Mouse (Mus musculus): Measurements from ENCODE around the gene Gm3409. TPM values are rescaled to one million over a fixed set of nuclear protein-coding genes. Genes with fewer than 3 reads are reported as not detected.

Gm3409 gene
- polyA plus RNA-seq (2014; fragmentation: Illumina TruSeq; extraction: RNeasy Lipid Tissue Mini Kit (QIAGEN cat#74804); ENCODE audit: low read depth, low replicate concordance): not detected

DNA sequence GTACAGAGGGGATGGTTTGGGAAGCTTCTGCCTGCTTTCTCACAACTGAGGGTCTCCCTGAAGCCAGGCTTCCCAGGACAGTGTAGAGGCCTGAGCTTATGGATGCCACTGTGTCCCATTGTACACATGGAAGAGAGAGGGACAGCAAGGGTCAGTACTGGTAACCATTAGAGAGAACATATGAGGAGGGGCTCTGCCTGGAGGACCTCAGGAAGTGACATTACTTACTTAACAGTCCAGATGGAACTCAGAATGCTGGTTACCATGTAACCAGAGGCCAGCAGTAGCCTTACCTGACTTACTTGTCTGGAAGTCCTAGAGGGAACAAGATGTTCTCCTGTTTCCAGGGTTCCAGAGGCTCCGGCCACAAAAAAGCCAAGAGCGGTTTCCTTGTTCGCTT is at the start of gene Gm3409:
Gene Gm3409 (plus strand): TSS at position 301 of the 400 bp plus-strand sequence.

DNA sequence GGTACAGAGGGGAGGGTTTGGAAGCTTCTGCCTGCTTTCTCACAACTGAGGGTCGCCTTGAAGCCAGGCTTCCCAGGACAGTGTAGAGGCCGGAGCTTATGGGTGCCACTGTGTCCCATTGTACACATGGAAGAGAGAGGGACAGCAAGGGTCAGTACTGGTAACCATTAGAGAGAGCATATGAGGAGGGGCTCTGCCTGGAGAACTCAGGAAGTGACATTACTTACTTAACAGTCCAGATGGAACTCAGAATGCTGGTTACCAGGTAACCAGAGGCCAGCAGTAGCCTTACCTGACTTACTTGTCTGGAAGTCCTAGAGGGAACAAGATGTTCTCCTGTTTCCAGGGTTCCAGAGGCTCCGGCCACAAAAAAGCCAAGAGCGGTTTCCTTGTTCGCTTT is 46.4 kb upstream of the Gm3409 start, which contains the start of gene Gm6370:
Gene Gm6370 (plus strand): TSS at position 301 of the 400 bp plus-strand sequence.

DNA sequence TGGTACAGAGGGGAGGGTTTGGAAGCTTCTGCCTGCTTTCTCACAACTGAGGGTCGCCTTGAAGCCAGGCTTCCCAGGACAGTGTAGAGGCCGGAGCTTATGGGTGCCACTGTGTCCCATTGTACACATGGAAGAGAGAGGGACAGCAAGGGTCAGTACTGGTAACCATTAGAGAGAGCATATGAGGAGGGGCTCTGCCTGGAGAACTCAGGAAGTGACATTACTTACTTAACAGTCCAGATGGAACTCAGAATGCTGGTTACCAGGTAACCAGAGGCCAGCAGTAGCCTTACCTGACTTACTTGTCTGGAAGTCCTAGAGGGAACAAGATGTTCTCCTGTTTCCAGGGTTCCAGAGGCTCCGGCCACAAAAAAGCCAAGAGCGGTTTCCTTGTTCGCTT is 35.3 kb upstream of the Gm3409 start, which contains the start of gene 4930449I24Rik:
Gene 4930449I24Rik (plus strand): TSS at position 301 of the 400 bp plus-strand sequence.

DNA sequence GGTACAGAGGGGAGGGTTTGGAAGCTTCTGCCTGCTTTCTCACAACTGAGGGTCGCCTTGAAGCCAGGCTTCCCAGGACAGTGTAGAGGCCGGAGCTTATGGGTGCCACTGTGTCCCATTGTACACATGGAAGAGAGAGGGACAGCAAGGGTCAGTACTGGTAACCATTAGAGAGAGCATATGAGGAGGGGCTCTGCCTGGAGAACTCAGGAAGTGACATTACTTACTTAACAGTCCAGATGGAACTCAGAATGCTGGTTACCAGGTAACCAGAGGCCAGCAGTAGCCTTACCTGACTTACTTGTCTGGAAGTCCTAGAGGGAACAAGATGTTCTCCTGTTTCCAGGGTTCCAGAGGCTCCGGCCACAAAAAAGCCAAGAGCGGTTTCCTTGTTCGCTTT is 23.6 kb upstream of the Gm3409 start, which contains the start of gene Gm3402:
Gene Gm3402 (plus strand): TSS at position 301 of the 400 bp plus-strand sequence.

DNA sequence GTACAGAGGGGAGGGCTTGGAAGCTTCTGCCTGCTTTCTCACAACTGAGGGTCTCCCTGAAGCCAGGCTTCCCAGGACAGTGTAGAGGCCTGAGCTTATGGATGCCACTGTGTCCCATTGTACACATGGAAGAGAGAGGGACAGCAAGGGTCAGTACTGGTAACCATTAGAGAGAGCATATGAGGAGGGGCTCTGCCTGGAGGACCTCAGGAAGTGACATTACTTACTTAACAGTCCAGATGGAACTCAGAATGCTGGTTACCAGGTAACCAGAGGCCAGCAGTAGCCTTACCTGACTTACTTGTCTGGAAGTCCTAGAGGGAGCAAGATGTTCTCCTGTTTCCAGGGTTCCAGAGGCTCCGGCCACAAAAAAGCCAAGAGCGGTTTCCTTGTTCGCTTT is 11.9 kb upstream of the Gm3409 start, which contains the start of gene Gm3404:
Gene Gm3404 (plus strand): TSS at position 301 of the 400 bp plus-strand sequence.

DNA sequence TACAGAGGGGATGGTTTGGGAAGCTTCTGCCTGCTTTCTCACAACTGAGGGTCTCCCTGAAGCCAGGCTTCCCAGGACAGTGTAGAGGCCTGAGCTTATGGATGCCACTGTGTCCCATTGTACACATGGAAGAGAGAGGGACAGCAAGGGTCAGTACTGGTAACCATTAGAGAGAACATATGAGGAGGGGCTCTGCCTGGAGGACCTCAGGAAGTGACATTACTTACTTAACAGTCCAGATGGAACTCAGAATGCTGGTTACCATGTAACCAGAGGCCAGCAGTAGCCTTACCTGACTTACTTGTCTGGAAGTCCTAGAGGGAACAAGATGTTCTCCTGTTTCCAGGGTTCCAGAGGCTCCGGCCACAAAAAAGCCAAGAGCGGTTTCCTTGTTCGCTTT is 18.4 kb downstream of the Gm3409 start, which contains the start of gene Gm3415:
Gene Gm3415 (plus strand): TSS at position 301 of the 400 bp plus-strand sequence.

DNA sequence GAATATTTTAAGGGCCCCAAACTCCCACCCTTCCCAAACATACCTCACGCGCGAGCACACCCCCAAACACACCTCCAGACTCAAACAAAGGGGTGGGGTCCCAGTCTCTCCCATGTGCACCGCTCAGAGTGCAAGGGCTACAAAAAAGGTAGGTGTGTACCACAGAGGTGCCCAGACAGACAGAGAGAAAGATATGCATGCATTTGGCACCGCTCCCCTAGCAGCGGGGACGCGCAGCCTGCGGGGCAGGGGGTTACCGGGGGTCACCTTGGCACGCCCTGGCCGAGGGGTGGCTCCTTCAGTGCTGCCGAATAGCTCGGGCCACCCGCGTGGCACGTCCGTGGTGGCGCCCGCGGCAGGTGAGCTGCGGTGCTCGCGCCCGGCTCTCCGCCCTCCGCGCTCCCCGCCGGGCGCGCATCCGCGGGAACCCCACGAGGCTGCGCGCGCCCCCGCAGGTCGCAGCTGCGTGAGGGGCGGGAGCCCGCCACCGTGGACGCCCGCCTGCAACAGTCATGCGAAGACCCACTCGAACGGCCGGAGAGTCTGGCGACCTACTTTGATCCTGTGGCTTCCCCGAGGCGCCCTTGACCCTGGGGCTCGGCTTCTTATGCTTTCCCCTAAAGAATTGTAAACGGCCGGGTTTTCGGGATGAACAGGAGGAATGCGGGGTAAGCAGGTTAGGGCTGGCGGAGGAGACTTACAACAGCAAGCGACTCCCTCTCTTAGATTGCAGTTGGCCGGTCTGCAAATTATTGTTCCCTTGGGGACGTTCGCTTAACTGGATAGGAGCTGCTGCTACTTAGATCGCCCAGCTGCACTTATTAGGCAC is 47.2 kb downstream of the Gm3409 start, which contains the start of gene Gpr12:
Gene Gpr12 (minus strand): TSS at position 762 of the 829 bp plus-strand sequence.

Other genes with a start within 250 kb of the Gm3409 start
- gene Wasf3, start 152.7 kb upstream of the Gm3409 start, polyA plus RNA-seq (2014; fragmentation: Illumina TruSeq; extraction: RNeasy Lipid Tissue Mini Kit (QIAGEN cat#74804); ENCODE audit: low read depth, low replicate concordance): 9.4 TPM
- gene Gm6408, start 55.7 kb upstream of the Gm3409 start, polyA plus RNA-seq (2014; fragmentation: Illumina TruSeq; extraction: RNeasy Lipid Tissue Mini Kit (QIAGEN cat#74804); ENCODE audit: low read depth, low replicate concordance): not detected
- gene Gm6370, start 46.3 kb upstream of the Gm3409 start, polyA plus RNA-seq (2014; fragmentation: Illumina TruSeq; extraction: RNeasy Lipid Tissue Mini Kit (QIAGEN cat#74804); ENCODE audit: low read depth, low replicate concordance): not detected
- gene 4930449I24Rik, start 35.2 kb upstream of the Gm3409 start, polyA plus RNA-seq (2014; fragmentation: Illumina TruSeq; extraction: RNeasy Lipid Tissue Mini Kit (QIAGEN cat#74804); ENCODE audit: low read depth, low replicate concordance): not detected
- gene Gm3402, start 23.5 kb upstream of the Gm3409 start, polyA plus RNA-seq (2014; fragmentation: Illumina TruSeq; extraction: RNeasy Lipid Tissue Mini Kit (QIAGEN cat#74804); ENCODE audit: low read depth, low replicate concordance): not detected
- not detected for gene Gm3404, start 11.8 kb upstream of the Gm3409 start, polyA plus RNA-seq (2014; fragmentation: Illumina TruSeq; extraction: RNeasy Lipid Tissue Mini Kit (QIAGEN cat#74804); ENCODE audit: low read depth, low replicate concordance)
- not detected for gene Gm3415, start 18.5 kb downstream of the Gm3409 start, polyA plus RNA-seq (2014; fragmentation: Illumina TruSeq; extraction: RNeasy Lipid Tissue Mini Kit (QIAGEN cat#74804); ENCODE audit: low read depth, low replicate concordance)
- gene Gpr12, start 47.6 kb downstream of the Gm3409 start, polyA plus RNA-seq (2014; fragmentation: Illumina TruSeq; extraction: RNeasy Lipid Tissue Mini Kit (QIAGEN cat#74804); ENCODE audit: low read depth, low replicate concordance): 0.36 TPM